12 mouse cellular contexts compared by ENCODE assay signal in the genomic region with DNA sequence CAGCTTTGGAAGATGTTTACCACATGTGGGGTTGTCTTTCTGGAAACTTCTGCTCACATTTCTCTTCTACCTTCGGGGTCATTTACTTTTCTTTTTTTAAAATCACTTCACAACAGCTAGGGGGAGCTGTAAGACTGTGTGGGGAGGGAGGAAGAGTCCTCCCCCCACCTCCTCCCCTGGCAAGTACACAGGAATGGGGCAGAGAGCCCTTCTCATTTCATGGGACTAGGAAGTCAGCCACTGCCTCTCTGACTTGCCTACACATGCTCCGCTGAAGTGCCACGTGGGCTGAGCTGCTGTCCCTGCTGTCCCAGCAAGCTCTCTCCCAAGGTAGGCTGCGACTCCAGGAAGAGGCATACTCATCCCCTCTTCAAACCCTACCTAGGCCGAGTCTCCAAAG. TPM values are rescaled to one million over a fixed set of nuclear protein-coding genes. Genes with fewer than 3 reads are reported as not detected.
DNase-seq lines count a peak whose midpoint lies in the region; TF ChIP-seq lines count a peak whose summit lies in the region.
"Had no signal": no experiment of that assay in that cellular context is flagged by ENCODE, and none has a peak within 500 bp of the region (broad histone marks: within the 10 kb centered on the region; RNA-seq: fewer than 3 reads in every experiment).

No protein-coding gene starts in this region.

- intact Hi-C loops in left cerebral cortex, adult 2 months (cut with DNase I): loop anchor here (5.0 kb wide), 1 partner anchor 947 kb away; no protein-coding TSS in a partner anchor

- peaks cover 15 to 27% of the 10 kb centered on the region in 2 experiments for H3K4me1 ChIP-seq in CH12.LX (ENCODE audit: control insufficient read depth in 1 of 2, insufficient read depth in 2 of 2)
- H3K4me1 ChIP-seq: liver, embryonic 13.5 days had no signal

- H3K4me3 ChIP-seq in left cerebral cortex, adult 2 months: no peak overlapping the region
- peak overlapping the region; percentile 10 to 51 (median 13) for H3K4me3 ChIP-seq in CH12.LX (replicated peaks in 1 of 3; ENCODE audit: low read depth in 2 of 3, low read length in 2 of 3, poor library complexity in 1 of 3)
- H3K4me3 ChIP-seq: liver, embryonic 13.5 days; neural tube, embryonic 13.5 days had no signal

- H3K27me3 ChIP-seq in CH12.LX (replicated peaks): peaks cover 21% of the 10 kb centered on the region

- TF ChIP-seq CTCF in left cerebral cortex, adult 2 months (IDR thresholded peaks at IDR 0.05): peak; percentile 50
- peak; percentile 41 to 91; a peak in 3 of 4 replicates for TF ChIP-seq CTCF in CH12.LX (conservative IDR thresholded peaks at IDR 0.05 in 1 of 2, IDR thresholded peaks at IDR 0.05 in 1 of 2; ENCODE audit: low read depth in 2 of 2, low read length in 2 of 2)

- dilution Hi-C loops in CH12.LX (cut with MboI; ENCODE audit: extremely low pct_ligation_motif_present, extremely low pct_unique_long_range_greater_than_20kb, low sequenced_read_pairs): no loop called here

- H3K27ac ChIP-seq in left cerebral cortex, adult 2 months: no peak overlapping the region
- H3K27ac ChIP-seq in CH12.LX (ENCODE audit: insufficient read depth, low read depth): no peak overlapping the region
- H3K27ac ChIP-seq: liver, embryonic 13.5 days; neural tube, embryonic 13.5 days had no signal

- no peak for TF ChIP-seq EP300 in CH12.LX (IDR thresholded peaks at IDR 0.05; ENCODE audit: low read length)

- peak; percentile 71 for TF ChIP-seq POLR2A in CH12.LX (IDR thresholded peaks at IDR 0.05; ENCODE audit: low read depth, low read length)

- H3K9me3 ChIP-seq in CH12.LX (replicated peaks; ENCODE audit: low read length): peaks cover 3% of the 10 kb centered on the region
- H3K9me3 ChIP-seq: liver, embryonic 13.5 days; neural tube, embryonic 13.5 days had no signal

- in situ Hi-C loops in CH12.LX (cut with MboI; ENCODE audit: low pct_ligation_motif_present, low pct_unique_long_range_greater_than_20kb, low sequenced_read_pairs): loop anchor here (25.0 kb wide), 1 partner anchor 942 kb away; the partner anchor contains the start of gene Cpsf4l

- peak overlapping the region; percentile 2; the same call in 1 of the 2 replicates for H3K9ac ChIP-seq in CH12.LX (ENCODE audit: insufficient read depth, low read depth)
- H3K9ac ChIP-seq: liver, embryonic 13.5 days; neural tube, embryonic 13.5 days had no signal

- H3K79me2 ChIP-seq in CH12.LX (replicated peaks; ENCODE audit: control insufficient read depth, extremely low read depth, insufficient read depth, poor library complexity, severe bottlenecking): no peaks in the 10 kb centered on the region

- peak; percentile 71 for TF ChIP-seq RAD21 in CH12.LX (IDR thresholded peaks at IDR 0.05; ENCODE audit: low read depth, low read length)

- H3K36me3 ChIP-seq in CH12.LX (replicated peaks in 1 of 2; ENCODE audit: control insufficient read depth in 1 of 2, insufficient read depth in 1 of 2, low read length in 1 of 2): no peaks in the 10 kb centered on the region
- H3K36me3 ChIP-seq: liver, embryonic 13.5 days; neural tube, embryonic 13.5 days had no signal

- DNase-seq in left cerebral cortex, adult 2 months (ENCODE audit: extremely low spot score in 1 of 2, low spot score in 2 of 2): no peak
- DNase-seq in left cerebral cortex, adult 8-10 months (ENCODE audit: low spot score in 2 of 2): no peak
- no peak for DNase-seq in CH12.LX (ENCODE audit: extremely low read depth)
- DNase-seq in ES-CJ7 (ENCODE audit: low read depth, low spot score): peak; percentile 52
- peak; percentile 10 for DNase-seq in lung, postnatal 14 days
- no peak for DNase-seq in heart, adult 8-10 months (ENCODE audit: low spot score)
- no peak for DNase-seq in ovary, postnatal 10 days (ENCODE audit: low spot score)
- DNase-seq: adrenal gland, postnatal 14 days; liver, embryonic 13.5 days; midbrain, embryonic 14.5 days; thymus, postnatal 36 days had no signal

- peak overlapping the region; percentile 39 for H3K4me2 ChIP-seq in CH12.LX (ENCODE audit: insufficient read depth, low read depth, poor library complexity, severe bottlenecking)
- H3K4me2 ChIP-seq: liver, embryonic 13.5 days; neural tube, embryonic 13.5 days had no signal

TF ChIP-seq in CH12.LX, 34 proteins besides CTCF, POLR2A, EP300 and RAD21:
- TF ChIP-seq ZMIZ1 (IDR thresholded peaks at IDR 0.05; ENCODE audit: low read depth, low read length) (no peak), TBP (conservative IDR thresholded peaks at IDR 0.05; ENCODE audit: low read depth, low read length) (peak; percentile 56; the same call in 1 of the 2 replicates), ZC3H11A (IDR thresholded peaks at IDR 0.05; ENCODE audit: low read depth, low read length) (no peak), NELFE (IDR thresholded peaks at IDR 0.05; ENCODE audit: low read depth, low read length) (peak; percentile 10; the same call in 1 of the 2 replicates), ZKSCAN1 (IDR thresholded peaks at IDR 0.05; ENCODE audit: borderline replicate concordance, low read depth, low read length) (no peak), ETS1 (conservative IDR thresholded peaks at IDR 0.05; ENCODE audit: low read depth, low read length) (no peak), USF2 (conservative IDR thresholded peaks at IDR 0.05; ENCODE audit: low read depth, low read length) (no peak), MXI1 (IDR thresholded peaks at IDR 0.05; ENCODE audit: low read depth, low read length) (peak; percentile 43; the same call in 1 of the 2 replicates), KAT2A (IDR thresholded peaks at IDR 0.05; ENCODE audit: insufficient replicate concordance, low read length) (no peak), RCOR1 (conservative IDR thresholded peaks at IDR 0.05; ENCODE audit: low read depth, low read length) (no peak), ZNF384 (IDR thresholded peaks at IDR 0.05; ENCODE audit: low read depth, low read length) (0 out of 2 replicates have a peak, but pooled peaks have one; percentile 64), PAX5 (IDR thresholded peaks at IDR 0.05; ENCODE audit: low read length) (no peak), JUND (conservative IDR thresholded peaks at IDR 0.05; ENCODE audit: low read depth, low read length) (no peak), IRF4 (IDR thresholded peaks at IDR 0.05; ENCODE audit: low read depth, low read length) (peak; percentile 24; the same call in 1 of the 2 replicates), HCFC1 (IDR thresholded peaks at IDR 0.05; ENCODE audit: low read depth, low read length) (peak; percentile 46; the same call in 1 of the 2 replicates), MAZ (IDR thresholded peaks at IDR 0.05; ENCODE audit: low read depth, low read length) (peak; percentile 98), BHLHE40 (IDR thresholded peaks at IDR 0.05; ENCODE audit: low read depth, low read length) (no peak), MAX (IDR thresholded peaks at IDR 0.05; ENCODE audit: low read length) (no peak), CHD1 (IDR thresholded peaks at IDR 0.05; ENCODE audit: low read depth, low read length) (no peak), CHD2 (IDR thresholded peaks at IDR 0.05; ENCODE audit: low read length) (no peak), MAFK (IDR thresholded peaks at IDR 0.05; ENCODE audit: insufficient replicate concordance, low read length) (no peak), E2F4 (IDR thresholded peaks at IDR 0.05; ENCODE audit: insufficient replicate concordance, low read depth, low read length) (no peak), MEF2A (IDR thresholded peaks at IDR 0.05; ENCODE audit: borderline replicate concordance, low read depth, low read length) (0 out of 2 replicates have a peak, but pooled peaks have one; percentile 33), GABPA (IDR thresholded peaks at IDR 0.05; ENCODE audit: insufficient replicate concordance, low read depth, low read length) (no peak), SIN3A (IDR thresholded peaks at IDR 0.05; ENCODE audit: low read length) (peak; percentile 8; the same call in 1 of the 2 replicates), JUN (IDR thresholded peaks at IDR 0.05; ENCODE audit: insufficient read depth, low read depth, low read length) (no peak), TCF12 (IDR thresholded peaks at IDR 0.05; ENCODE audit: low read depth, low read length) (0 out of 2 replicates have a peak, but pooled peaks have one; percentile 37), USF1 (IDR thresholded peaks at IDR 0.05; ENCODE audit: low read depth, low read length) (peak; percentile 21; the same call in 1 of the 2 replicates), NRF1 (IDR thresholded peaks at IDR 0.05; ENCODE audit: low read depth, low read length) (no peak), SMC3 (IDR thresholded peaks at IDR 0.05; ENCODE audit: low read depth, low read length) (peak; percentile 14), POLR2AphosphoS2 (IDR thresholded peaks at IDR 0.05; ENCODE audit: low read depth, low read length) (no peak), UBTF (IDR thresholded peaks at IDR 0.05; ENCODE audit: low read depth, low read length) (0 out of 2 replicates have a peak, but pooled peaks have one; percentile 34), ELF1 (IDR thresholded peaks at IDR 0.05; ENCODE audit: low read depth, low read length) (no peak), MYC (IDR thresholded peaks at IDR 0.05; ENCODE audit: low read depth, low read length) (peak; percentile 76; the same call in 1 of the 2 replicates)

RNA-seq across cellular contexts. Expression of gene Rpl38, which starts 13.8 kb away (rescaled TPM):
- 100 to 1,000 TPM; 817 to 866 TPM for total RNA-seq in left cerebral cortex, adult 2 months (2021)
- total RNA-seq in left cerebral cortex, adult 8-10 months (2022): 1,000 to 10,000 TPM in 2 of 4 experiments, 100 to 1,000 TPM in 2; 852 to 1,038 (median 940) TPM
- total RNA-seq in CH12.LX (2012; rRNA removed) (5,484 and 5,556 TPM in 2 replicates), CH12.LX (2014; rRNA removed) (3,381 and 4,204 TPM in 2 replicates)
- 1,021 and 1,435 TPM in 2 replicates for polyA plus RNA-seq in CH12.LX (2012; ENCODE audit: insufficient read length, low read depth)
- 100 to 1,000 TPM; 505 to 715 (median 618) TPM for total RNA-seq in heart, adult 8-10 months (2022)

RNA-seq across cellular contexts. Expression of gene Ttyh2, which starts 20.7 kb away (rescaled TPM):
- total RNA-seq in left cerebral cortex, adult 2 months (2021): 10 to 100 TPM; 18.5 to 18.6 TPM
- 10 to 100 TPM; 35.6 to 41.8 (median 38.0) TPM for total RNA-seq in left cerebral cortex, adult 8-10 months (2022)
- 1.4 TPM in 2 replicates for total RNA-seq in CH12.LX (2012; rRNA removed)
- 0.82 and 1.2 TPM in 2 replicates for total RNA-seq in CH12.LX (2014; rRNA removed)
- polyA plus RNA-seq in CH12.LX (2012; ENCODE audit: insufficient read length, low read depth): 2.4 TPM in 2 replicates
- 1 to 10 TPM; 3.0 to 4.6 (median 3.4) TPM for total RNA-seq in heart, adult 8-10 months (2022)

Comparison
In these comparisons a context has a peak if more than half of its experiments do, and no peak if none do; other contexts are left out.
1. DNase-seq: peak in ES-CJ7 (single experiment) and lung, postnatal 14 days (single experiment); none in left cerebral cortex, adult 2 months (0 of 2), left cerebral cortex, adult 8-10 months (0 of 2), CH12.LX (single experiment), heart, adult 8-10 months (single experiment) and ovary, postnatal 10 days (single experiment).